Mouse (Mus musculus) stomach, embryonic 14.5 days (tissue): ENCODE data around the gene Mef2a. TPM values are rescaled to one million over a fixed set of nuclear protein-coding genes. Genes with fewer than 3 reads are reported as not detected.

Experiments used
- ATAC-seq: fragments of 200-750 bp; cut with Nextera tagmentation; 2 replicates; pipeline ENCODE4 v1.8.0; 2017; ENCODE audit warnings: low read depth, moderate TSS enrichment; ENCODE audit not compliant: insufficient number of reproducible peaks, insufficient read depth, low FRiP score
- H3K27ac ChIP-seq: fragments of 300-500 bp; sonication (generic); 2 replicates; pipeline ENCODE4 v1.5.1; 2014; ENCODE audit warnings: mild to moderate bottlenecking, low read length, moderate library complexity, mixed read lengths
- H3K27me3 ChIP-seq: fragments of 300-500 bp; sonication (generic); 2 replicates; pipeline ENCODE4 v1.6.1; 2014; ENCODE audit warnings: low read length, control low read depth, mixed read lengths; ENCODE audit not compliant: control insufficient read depth, insufficient read depth
- H3K36me3 ChIP-seq: fragments of 300-500 bp; sonication (generic); 2 replicates; pipeline ENCODE4 v1.6.1; 2014; ENCODE audit warnings: mild to moderate bottlenecking, control low read depth, low read length, moderate library complexity, mixed read lengths; ENCODE audit not compliant: control insufficient read depth, insufficient read depth
- H3K4me1 ChIP-seq: fragments of 300-500 bp; sonication (generic); 2 replicates; pipeline ENCODE4 v1.6.1; 2014; ENCODE audit warnings: low read length, control low read depth, mixed read lengths; ENCODE audit not compliant: control insufficient read depth, insufficient read depth
- H3K4me2 ChIP-seq: fragments of 300-500 bp; sonication (generic); replicated peaks from 2 replicates; pipeline ENCODE4 v1.6.1; 2014; ENCODE audit warnings: low read depth, low read length, control low read depth
- H3K4me3 ChIP-seq: fragments of 300-500 bp; sonication (generic); 2 replicates; pipeline ENCODE4 v1.5.1; 2014; ENCODE audit warnings: low read depth, low read length, control low read depth
- H3K9ac ChIP-seq: fragments of 300-500 bp; sonication (generic); replicated peaks from 2 replicates; pipeline ENCODE4 v1.6.1; 2014; ENCODE audit warnings: low read depth, mild to moderate bottlenecking, control low read depth, low read length, moderate library complexity, mixed read lengths
- H3K9me3 ChIP-seq: fragments of 300-500 bp; sonication (generic); 2 replicates; pipeline ENCODE4 v1.6.1; 2016; ENCODE audit warnings: low read depth, low read length, control low read depth; ENCODE audit not compliant: control insufficient read depth
- WGBS: fragments of 180-500 bp; shearing (Covaris S2); extraction: QIAGEN DNeasy Blood & Tissue Kit; methylation state at CpG from one replicate; pipeline ENCODE4 v1.1.7; 2014; 5-methylcytosine and 5-hydroxymethylcytosine counted together
- polyA plus RNA-seq: library from polyadenylated mRNA; unstranded; fragments of >200 nt; fragmentation: Nextera tagmentation; extraction: Ambion mirVana; gene quantifications from 2 replicates; pipeline ENCODE4 v1.2.1, GENCODE M21; 2014

Gene Mef2a
- polyA plus RNA-seq, 1 experiment from 2014 or later, result 48.0 TPM

DNA sequence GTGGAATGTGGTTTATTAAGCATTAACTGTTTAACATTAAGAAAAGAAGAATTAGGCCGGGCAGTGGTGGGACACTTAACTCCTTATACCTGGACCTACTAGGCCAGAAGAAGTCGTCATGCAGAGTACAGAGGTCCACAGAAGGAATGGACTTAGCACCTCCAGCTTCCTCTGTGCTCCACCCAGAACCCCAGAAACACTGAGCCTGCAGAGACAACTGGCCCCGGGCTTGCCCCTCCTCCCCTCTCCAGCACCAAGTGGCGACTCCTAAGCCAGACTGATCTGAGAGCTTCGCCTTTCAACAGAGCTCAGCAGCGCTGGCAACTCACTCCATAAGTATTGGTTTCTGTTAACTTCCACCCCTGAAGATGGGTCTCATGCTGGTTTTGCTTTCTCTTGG, 165.0 kb downstream of the Mef2a start:
- Histone ChIP-seq H3K9me3 (no peaks in the 10 kb centered on the region), H3K4me1 (no peaks in the 10 kb centered on the region), H3K4me3 (no peak overlapping the region), H3K4me2 (no peak overlapping the region), H3K9ac (no peak overlapping the region), H3K36me3 (no peaks in the 10 kb centered on the region), H3K27ac (no peak overlapping the region), H3K27me3 (no peaks in the 10 kb centered on the region)
- ATAC-seq, result no peak
- WGBS, result 26% methylated on average over 6 of the region's 6 CpGs

DNA sequence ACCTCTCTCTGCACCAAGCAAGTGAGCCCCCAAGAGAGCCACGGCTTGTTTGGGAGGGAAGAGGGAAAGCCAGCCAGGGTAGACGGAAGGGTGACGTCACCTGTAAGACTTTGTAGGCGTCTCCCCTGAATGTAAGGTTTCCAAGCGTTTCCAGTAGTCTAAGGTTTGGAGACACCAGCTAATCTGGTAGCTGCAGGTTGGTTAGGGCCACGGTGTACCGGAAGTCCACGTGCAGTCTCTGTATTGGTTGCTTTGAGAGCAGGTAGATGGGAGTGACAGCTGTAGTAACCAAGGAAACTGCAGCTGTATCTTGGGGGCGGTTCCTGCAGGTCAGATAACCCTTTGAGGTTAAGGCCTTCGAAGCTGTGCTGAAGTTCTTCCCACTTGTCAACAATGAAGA, 166.2 kb downstream of the Mef2a start:
- WGBS, result 65% methylated on average over 10 of the region's 10 CpGs
- Histone ChIP-seq H3K9me3 (no peaks in the 10 kb centered on the region), H3K27ac (no peak overlapping the region), H3K4me1 (no peaks in the 10 kb centered on the region), H3K9ac (no peak overlapping the region), H3K27me3 (no peaks in the 10 kb centered on the region), H3K4me2 (no peak overlapping the region), H3K36me3 (no peaks in the 10 kb centered on the region), H3K4me3 (no peak overlapping the region)
- ATAC-seq, result no peak

DNA sequence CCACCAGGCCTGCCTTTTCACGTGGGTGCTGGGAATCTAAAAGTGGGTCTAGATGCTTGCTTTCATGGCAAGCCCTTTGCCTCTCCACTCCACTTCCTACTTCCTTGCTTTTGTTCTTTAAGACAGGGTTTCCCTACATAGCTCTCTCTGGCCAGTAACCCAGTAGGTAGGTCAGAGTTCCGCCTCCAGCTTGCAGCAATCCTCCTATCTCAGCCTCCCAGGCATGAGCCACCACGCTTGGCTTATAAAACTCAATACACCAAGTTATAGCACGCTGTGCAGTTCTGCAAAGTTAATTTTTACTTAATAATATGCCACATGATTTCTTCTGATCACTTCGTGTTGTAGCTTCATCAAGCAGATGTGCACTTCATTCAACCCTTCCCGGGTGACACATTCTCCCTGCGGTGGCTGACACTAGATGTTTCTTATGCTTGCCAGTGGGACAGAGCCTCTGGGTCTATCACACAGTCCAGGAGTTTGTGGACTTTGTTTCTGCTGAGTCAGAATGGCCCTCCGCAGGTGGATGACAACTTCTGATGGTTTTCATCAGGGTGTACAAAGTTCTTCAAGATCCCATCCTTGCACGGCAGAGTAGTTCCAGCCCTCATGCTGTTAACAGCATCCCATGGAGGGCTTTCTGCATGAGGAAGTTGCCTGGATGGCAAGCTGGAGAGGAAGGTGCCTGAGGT, 166.8 kb downstream of the Mef2a start:
- WGBS, result 91% methylated on average over 9 of the region's 9 CpGs
- Histone ChIP-seq H3K4me2 (no peak overlapping the region), H3K27me3 (no peaks in the 10 kb centered on the region), H3K27ac (no peak overlapping the region), H3K36me3 (no peaks in the 10 kb centered on the region), H3K9ac (no peak overlapping the region), H3K9me3 (no peaks in the 10 kb centered on the region), H3K4me3 (no peak overlapping the region), H3K4me1 (no peaks in the 10 kb centered on the region)
- ATAC-seq, result no peak

- H3K27me3 ChIP-seq, result no peaks in the 10 kb centered on the region
- H3K36me3 ChIP-seq, result no peaks in the 10 kb centered on the region
- H3K4me1 ChIP-seq, result no peaks in the 10 kb centered on the region
- WGBS, result 59% methylated on average over 3 of the region's 3 CpGs
- H3K9me3 ChIP-seq, result no peaks in the 10 kb centered on the region
- ATAC-seq, result no peak
- no peak overlapping the region for H3K4me3 ChIP-seq
- no peak overlapping the region for H3K9ac ChIP-seq
- no peak overlapping the region for H3K4me2 ChIP-seq
- H3K27ac ChIP-seq, result no peak overlapping the region
These were observed 169.0 kb downstream of the Mef2a start for GRCm38 (mm10) chr7:67203625-67204024.

DNA sequence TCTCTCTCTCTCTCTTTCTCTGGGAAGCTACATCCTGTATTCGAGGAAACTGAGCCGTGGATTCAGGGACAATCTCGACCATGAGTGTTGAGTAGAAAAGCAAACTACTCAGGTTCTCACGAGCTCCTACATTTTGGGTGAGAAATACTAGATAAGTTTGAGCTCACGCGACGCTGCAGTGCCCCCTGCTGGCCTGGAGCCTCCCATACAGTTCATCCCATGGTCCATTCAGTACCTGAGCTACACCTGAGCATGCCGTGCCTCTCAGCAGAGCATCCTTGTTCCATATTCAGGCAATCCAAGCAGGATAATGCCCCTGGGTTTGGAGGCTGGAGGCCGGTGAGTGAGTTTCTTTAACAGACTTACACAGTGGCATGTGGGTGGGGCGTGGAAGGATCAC, 173.2 kb downstream of the Mef2a start:
- 15% methylated on average over 10 of the region's 10 CpGs for WGBS
- Histone ChIP-seq H3K9ac (no peak overlapping the region), H3K4me3 (no peak overlapping the region), H3K27ac (no peak overlapping the region), H3K4me2 (no peak overlapping the region), H3K36me3 (no peaks in the 10 kb centered on the region), H3K4me1 (no peaks in the 10 kb centered on the region), H3K9me3 (no peaks in the 10 kb centered on the region), H3K27me3 (no peaks in the 10 kb centered on the region)
- no peak for ATAC-seq

DNA sequence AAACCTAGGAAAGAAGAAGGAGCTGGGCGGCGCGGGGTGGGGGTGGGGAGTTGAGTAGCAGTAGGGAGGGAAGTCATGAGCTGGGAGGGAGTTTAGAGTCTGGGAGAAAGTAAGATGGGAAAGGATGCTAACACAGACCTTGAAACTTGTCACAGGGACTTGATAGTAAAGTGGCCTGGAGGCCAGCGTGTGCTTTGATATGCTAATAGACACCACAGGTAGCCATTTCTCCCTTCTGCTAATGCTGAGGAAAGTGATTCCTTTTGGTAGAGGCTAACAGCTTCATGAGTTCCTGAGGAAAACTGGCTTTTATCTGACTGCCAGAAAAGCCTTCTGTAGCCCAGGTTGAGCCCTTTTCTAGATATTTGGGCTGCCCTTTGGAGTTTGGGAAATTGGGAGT, 188.9 kb downstream of the Mef2a start:
- 19% methylated on average over 4 of the region's 4 CpGs for WGBS
- no peaks in the 10 kb centered on the region for H3K9me3 ChIP-seq
- H3K9ac ChIP-seq, result no peak overlapping the region

More for the DNA sequence above, 188.9 kb downstream of the Mef2a start:
- no peak for ATAC-seq
- Histone ChIP-seq H3K4me2 (no peak overlapping the region), H3K27me3 (no peaks in the 10 kb centered on the region), H3K4me1 (no peaks in the 10 kb centered on the region), H3K36me3 (no peaks in the 10 kb centered on the region), H3K27ac (no peak overlapping the region), H3K4me3 (no peak overlapping the region)

Other genes starting within 250 kb of the Mef2a start
- gene Lysmd4, start 150.3 kb downstream of the Mef2a start, polyA plus RNA-seq, result 10.2 and 13.3 TPM in 2 replicates